8 mouse cellular contexts compared by ENCODE assay signal in genomic region chr12:117853316-117853715, GRCm38 (mm10). TPM values are rescaled to one million over a fixed set of nuclear protein-coding genes. Genes with fewer than 3 reads are reported as not detected.
DNase-seq lines count a peak whose midpoint lies in the region; ATAC-seq lines count a peak whose summit lies in the region.

No protein-coding gene starts in this region.

- peak; percentile 96 for ATAC-seq in common myeloid progenitor, adult 5-6 weeks (replicated peaks; ENCODE audit: low read depth, poor library complexity, severe bottlenecking)

- DNase-seq in A20 (ENCODE audit: low read depth, low spot score), result peak; percentile 56
- peak; percentile 6 for DNase-seq in Muller cell, postnatal 12 days (ENCODE audit: inconsistent ontology term)
- DNase-seq in heart, postnatal 10 days, result peak; percentile 52 to 72
- peak; percentile 18 for DNase-seq in layer of hippocampus, adult 9-10 months (ENCODE audit: low spot score)
- peak; percentile 69 for DNase-seq in lung, postnatal 14 days
- DNase-seq in retina, postnatal 1 day, result peak; percentile 73
- peak; percentile 75 for DNase-seq in thymus, postnatal 4 days

- intact Hi-C loops in heart, postnatal 10 days (cut with DNase I), result loop anchor here (1.0 to 5.0 kb wide), 4 partner anchors 33 to 466 kb away; no protein-coding TSS in a partner anchor

RNA-seq across cellular contexts. Expression of gene Cdca7l, which starts 49.2 kb away (rescaled TPM):
- total RNA-seq in common myeloid progenitor, adult 5-6 weeks (2017), result 181 and 196 TPM in 2 replicates
- 1 to 10 TPM; 2.1 to 2.2 TPM for total RNA-seq in heart, postnatal 10 days (2021)

Comparison
In these comparisons a context has a peak if more than half of its experiments do, and no peak if none do; other contexts are left out.
1. Peak in every context shown above with its lines: DNase-seq and ATAC-seq.
2. DNase-seq: peak in every context shown above with its lines; median percentile 75 in thymus, postnatal 4 days; 73 in retina, postnatal 1 day; 69 in lung, postnatal 14 days; 62 in heart, postnatal 10 days; 56 in A20; 18 in layer of hippocampus, adult 9-10 months; 6 in Muller cell, postnatal 12 days.
3. RNA of gene Cdca7l, which starts 49.2 kb away (total RNA-seq): 181 to 196 TPM in common myeloid progenitor, adult 5-6 weeks; 2.1 to 2.2 TPM in heart, postnatal 10 days; every median in the first group is over 10 times any median in the second.